Mouse (Mus musculus) ES-E14 (cell line): ENCODE data around the gene Galp. TPM values are rescaled to one million over a fixed set of nuclear protein-coding genes. Genes with fewer than 3 reads are reported as not detected.
"Not testable (repeated sequence)": the region's sequence is repeated elsewhere in the genome, so short reads cannot be mapped to it uniquely, and the experiment has no call there.

Source experiments
- DNase-seq: peaks from one replicate; pipeline ENCODE4 v3.0.0-alpha.2; 2013; ENCODE audit warnings: low read depth, low spot score
- H3K27ac ChIP-seq: 2 replicates; pipeline ENCODE4 v1.5.1; 2012; ENCODE audit warnings: low read depth, mild to moderate bottlenecking, low read length, moderate library complexity, mixed read lengths; ENCODE audit not compliant: poor library complexity, insufficient read depth, severe bottlenecking
- H3K36me3 ChIP-seq: 2 replicates; pipeline ENCODE4 v1.6.1; 2012; ENCODE audit warnings: mild to moderate bottlenecking, low read length, moderate library complexity, mixed read lengths; ENCODE audit not compliant: control insufficient read depth, poor library complexity, insufficient read depth, severe bottlenecking
- H3K4me1 ChIP-seq, 2 experiments: fragments of 150-350 bp in 1 of 2; sonication (generic) in 1 of 2; 2 replicates each; pipeline ENCODE4 v1.6.1; 2012; ENCODE audit warnings: low read length in 2 of 2, mild to moderate bottlenecking in 1 of 2, mixed read lengths in 1 of 2; ENCODE audit not compliant: control insufficient read depth in 2 of 2, insufficient read depth in 2 of 2, poor library complexity in 1 of 2
- H3K4me3 ChIP-seq, 2 experiments: fragments of 150-350 bp in 1 of 2; sonication (generic) in 1 of 2; 2 replicates each; pipeline ENCODE4 v1.5.1; 2012; ENCODE audit warnings: low read length in 2 of 2, low read depth in 1 of 2, mild to moderate bottlenecking in 1 of 2, mixed read lengths in 1 of 2; ENCODE audit not compliant: insufficient read depth in 1 of 2, poor library complexity in 1 of 2, severe bottlenecking in 1 of 2
- H3K9ac ChIP-seq: 2 replicates; pipeline ENCODE4 v1.6.1; 2012; ENCODE audit warnings: low read depth, mild to moderate bottlenecking, low read length, mixed read lengths; ENCODE audit not compliant: poor library complexity, insufficient read depth, severe bottlenecking
- H3K9me3 ChIP-seq: fragments of 150-350 bp; sonication (generic); 2 replicates; pipeline ENCODE4 v1.6.1; 2012; ENCODE audit warnings: low read depth, mild to moderate bottlenecking, low read length; ENCODE audit not compliant: control insufficient read depth, insufficient read depth
- CHD2 ChIP-seq: IDR thresholded peaks from 2 replicates; pipeline ENCODE4 v1.6.1; 2014; ENCODE audit warnings: mild to moderate bottlenecking, low read depth, low read length, inconsistent platforms
- HCFC1 ChIP-seq: IDR thresholded peaks from 2 replicates; pipeline ENCODE4 v1.6.1; 2012; ENCODE audit warnings: low read length, inconsistent platforms, borderline replicate concordance; ENCODE audit not compliant: insufficient read depth
- MAFK ChIP-seq: IDR thresholded peaks from 2 replicates; pipeline ENCODE4 v1.6.1; 2014; ENCODE audit warnings: mild to moderate bottlenecking, low read depth, low read length, inconsistent platforms; ENCODE audit not compliant: insufficient read depth
- ZC3H11A ChIP-seq: IDR thresholded peaks from 2 replicates; pipeline ENCODE4 v1.6.1; 2012; ENCODE audit warnings: low read depth, mild to moderate bottlenecking, inconsistent platforms, low read length, borderline replicate concordance
- ZNF384 ChIP-seq: IDR thresholded peaks from 2 replicates; pipeline ENCODE4 v1.6.1; 2012; ENCODE audit warnings: low read depth, low read length, inconsistent platforms
- in situ Hi-C, 2 experiments: fragments of 600-800 bp; cut with MboI; formaldehyde crosslinking; loops; one replicate each; pipeline ENCODE4 v1.15.1; 2025; ENCODE audit warnings: low sequenced_read_pairs in 2 of 2, inconsistent platforms in 1 of 2; ENCODE audit not compliant: unreplicated experiment in 2 of 2
- total RNA-seq: library from RNA; depleted of rRNA; stranded (reverse); fragments of 300-350 nt; gene quantifications from 2 replicates; pipeline ENCODE4 v1.2.3, GENCODE M21; 2012

Galp gene
- total RNA-seq, 1 experiment, result not detected

- Histone ChIP-seq H3K36me3 (peaks cover 10% of the 10 kb centered on the region), H3K4me1 (peaks cover 0 to 4% of the 10 kb centered on the region in 2 experiments; a peak in 2 of 4 replicates), H3K4me3 (peak within 1 kb of the TSS; percentile 82 to 94), H3K9ac (peak within 1 kb of the TSS; percentile 93), H3K27ac (peak within 1 kb of the TSS; percentile 92), H3K9me3 (no peaks in the 10 kb centered on the region)
- in situ Hi-C loops, result no loop called here
- peak; percentile 99 for DNase-seq
- peak; percentile 74; the same call in 1 of the 2 replicates for TF ChIP-seq CHD2
- TF ChIP-seq ZNF384, result no peak
- peak; percentile 92 for TF ChIP-seq HCFC1
Observed at GRCm38 (mm10) chr7:6172006-6172649, 24.8 kb upstream of the Galp start, which contains the start of gene Zfp444. Zfp444 (plus strand) TSS chr7:6172226.

- Histone ChIP-seq H3K36me3 (peaks cover 11% of the 10 kb centered on the region), H3K9ac (peak overlapping the region; percentile 93), H3K9me3 (no peaks in the 10 kb centered on the region), H3K4me1 (peaks cover 0 to 4% of the 10 kb centered on the region in 2 experiments; a peak in 2 of 4 replicates), H3K4me3 (peak overlapping the region; percentile 82 to 94), H3K27ac (peak overlapping the region; percentile 92)
- in situ Hi-C loops, result no loop called here
- TF ChIP-seq ZNF384 (no peak), CHD2 (peak; percentile 81)
- DNase-seq, result peak; percentile 43
Observed at GRCm38 (mm10) chr7:6172674-6173244, 24.1 kb upstream of the Galp start.

- H3K9ac ChIP-seq, result peak overlapping the region; percentile 10; the same call in 1 of the 2 replicates
Observed at GRCm38 (mm10) chr7:6173872-6174271, 23.0 kb upstream of the Galp start.

GRCm38 (mm10) chr7:6174365-6174987 lies 22.4 kb upstream of the Galp start:
- H3K36me3 ChIP-seq, result peaks cover 20% of the 10 kb centered on the region
- H3K9me3 ChIP-seq, H3K27ac ChIP-seq, in situ Hi-C loops, H3K4me1 ChIP-seq, DNase-seq: not testable (repeated sequence)
- peak; percentile 46; the same call in 1 of the 2 replicates for TF ChIP-seq ZNF384
- peak overlapping the region in 1 of 2 experiments; percentile 94; a peak in 1 of 4 replicates for H3K4me3 ChIP-seq
- H3K9ac ChIP-seq, result peak overlapping the region; percentile 10; the same call in 1 of the 2 replicates

More at GRCm38 (mm10) chr7:6173872-6174271, 23.0 kb upstream of the Galp start:
- H3K4me1 ChIP-seq, result peaks cover 0 to 4% of the 10 kb centered on the region in 2 experiments; a peak in 2 of 4 replicates
- no peak overlapping the region for H3K27ac ChIP-seq
- DNase-seq, result no peak
- H3K4me3 ChIP-seq, result peak overlapping the region; percentile 82 to 94; a peak in 1 of 4 replicates
- in situ Hi-C loops, result no loop called here
- TF ChIP-seq ZNF384 (no peak), CHD2 (no peak)
- peaks cover 19% of the 10 kb centered on the region for H3K36me3 ChIP-seq
- H3K9me3 ChIP-seq, result no peaks in the 10 kb centered on the region

- Histone ChIP-seq H3K27ac (no peak overlapping the region), H3K4me1 (no peaks in the 10 kb centered on the region), H3K9me3 (no peaks in the 10 kb centered on the region), H3K9ac (no peak overlapping the region), H3K36me3 (peaks cover 29% of the 10 kb centered on the region), H3K4me3 (no peak overlapping the region)
- TF ChIP-seq HCFC1 (no peak), CHD2 (no peak), MAFK (no peak), ZC3H11A (no peak), ZNF384 (no peak)
- in situ Hi-C loops, result no loop called here
- DNase-seq, result no peak
Observed at GRCm38 (mm10) chr7:6179013-6179412, 17.9 kb upstream of the Galp start.
